Mouse (Mus musculus) pancreas, adult 10 weeks (tissue): ENCODE data around the gene C1qtnf7. TPM values are rescaled to one million over a fixed set of nuclear protein-coding genes. Genes with fewer than 3 reads are reported as not detected.

Experiments used
- polyA plus RNA-seq: library from polyadenylated mRNA; stranded (reverse); fragments of 350-450 nt; fragmentation: Illumina TruSeq; extraction: RNeasy Lipid Tissue Mini Kit (QIAGEN cat#74804); gene quantifications from one replicate; pipeline ENCODE4 v1.2.3, GENCODE M21; 2015; ENCODE audit warnings: low read depth, low replicate concordance; ENCODE audit not compliant: insufficient read depth

C1qtnf7 gene
- polyA plus RNA-seq, result 2.3 TPM

DNA sequence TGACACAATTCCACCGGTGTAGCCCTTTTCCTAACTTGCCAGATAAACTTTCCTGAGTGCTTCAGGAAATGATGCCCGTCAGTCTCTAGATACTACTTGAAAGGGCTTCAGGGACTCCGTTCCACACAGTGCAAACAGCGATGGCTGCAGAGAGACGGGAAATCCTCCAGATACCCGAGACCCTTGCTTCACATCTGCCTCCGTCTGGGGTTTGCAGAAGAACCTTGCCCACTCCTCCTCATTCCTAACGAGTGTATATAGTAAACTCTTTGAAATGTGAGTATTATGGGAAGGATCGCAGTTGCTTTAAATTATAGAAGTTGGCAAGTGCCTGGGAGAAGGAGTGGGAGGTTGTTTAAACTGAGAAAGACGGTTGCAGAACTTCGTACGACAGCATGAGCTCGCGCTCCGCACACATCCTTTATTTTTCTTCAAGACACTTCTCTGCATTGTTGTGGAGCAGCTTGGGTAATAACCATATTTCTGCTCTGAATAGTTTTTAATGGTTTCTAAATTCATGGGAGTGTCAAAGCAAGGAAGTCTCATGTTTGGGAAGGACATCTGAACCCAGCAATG is at the start of gene C1qtnf7:
Gene C1qtnf7 (plus strand): TSS at position 138 of the 576 bp plus-strand sequence.

GRCm38 (mm10) chr5:43661997-43662961 is 146.9 kb downstream of the C1qtnf7 start, which contains the start of gene Cc2d2a:
Gene Cc2d2a (plus strand): TSS chr5:43662346.

Other genes starting within 250 kb of the C1qtnf7 start
- gene Cc2d2a, start 146.8 kb downstream of the C1qtnf7 start, polyA plus RNA-seq, result 2.3 TPM